Mouse (Mus musculus): ENCODE results near the gene Ggcx. TPM values are rescaled to one million over a fixed set of nuclear protein-coding genes. Genes with fewer than 3 reads are reported as not detected.

The Ggcx gene
- total RNA-seq (2015) (11.2 and 11.6 TPM in 2 replicates), total RNA-seq (2017) (6.7 and 8.5 TPM in 2 replicates)

DNA sequence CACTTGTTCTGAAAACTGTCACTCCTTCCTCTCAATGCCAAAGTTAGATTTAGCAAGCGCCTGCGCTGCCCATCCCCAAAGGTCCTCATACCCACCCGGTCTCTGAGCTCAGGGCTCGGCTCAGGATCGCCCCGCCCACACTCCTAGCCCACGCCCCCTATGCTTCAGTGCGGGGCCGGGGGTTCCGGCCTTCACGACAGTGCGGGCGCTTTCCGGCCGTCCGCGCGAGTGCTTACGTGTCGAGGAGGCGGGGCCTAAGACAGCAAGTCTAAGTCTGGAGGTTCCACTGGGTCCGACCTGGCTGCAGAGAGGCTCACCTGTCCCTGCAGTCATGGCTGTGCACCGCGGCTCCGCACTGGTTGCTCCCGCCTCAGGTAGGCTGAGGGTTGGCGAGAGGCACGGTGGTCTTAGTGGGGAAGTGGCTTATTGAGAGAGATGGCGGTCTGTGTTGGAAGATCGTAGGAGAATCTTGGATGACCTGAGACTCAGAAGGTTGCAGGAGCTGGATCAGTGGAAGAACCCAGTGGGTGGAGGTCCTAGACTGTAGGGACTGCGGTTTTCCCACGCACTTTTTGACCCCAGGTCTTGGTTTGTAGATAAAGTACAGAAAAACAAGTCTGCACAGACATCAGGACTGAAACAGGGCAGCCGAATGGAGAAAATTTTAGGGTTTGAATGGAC is at the start of gene Ggcx:
Gene Ggcx (plus strand): TSS at position 233 of the 681 bp plus-strand sequence.
- ATAC-seq (replicated peaks; ENCODE audit: poor library complexity), result peak; percentile 95

DNA sequence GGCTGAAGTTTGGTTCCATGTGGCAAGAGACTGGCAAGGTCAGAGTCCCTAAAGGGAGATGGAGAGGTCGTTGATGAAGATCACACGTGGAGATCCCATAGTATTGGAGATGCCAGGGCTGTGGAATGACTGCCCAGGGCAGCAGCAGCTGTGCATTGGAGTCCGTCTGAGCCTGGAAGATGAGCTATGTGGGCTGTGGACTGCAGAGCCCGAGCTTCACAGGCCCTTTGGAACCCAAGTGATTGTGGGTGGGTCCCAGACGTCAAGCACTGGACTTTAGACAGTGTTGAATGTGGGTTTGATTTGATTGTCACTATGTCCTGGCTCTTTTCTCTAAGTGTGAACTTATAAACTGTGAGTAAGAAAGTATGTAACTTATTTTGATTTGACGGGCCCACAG is 49.1 kb upstream of the Ggcx start:
- no peak for ATAC-seq (replicated peaks; ENCODE audit: poor library complexity)

DNA sequence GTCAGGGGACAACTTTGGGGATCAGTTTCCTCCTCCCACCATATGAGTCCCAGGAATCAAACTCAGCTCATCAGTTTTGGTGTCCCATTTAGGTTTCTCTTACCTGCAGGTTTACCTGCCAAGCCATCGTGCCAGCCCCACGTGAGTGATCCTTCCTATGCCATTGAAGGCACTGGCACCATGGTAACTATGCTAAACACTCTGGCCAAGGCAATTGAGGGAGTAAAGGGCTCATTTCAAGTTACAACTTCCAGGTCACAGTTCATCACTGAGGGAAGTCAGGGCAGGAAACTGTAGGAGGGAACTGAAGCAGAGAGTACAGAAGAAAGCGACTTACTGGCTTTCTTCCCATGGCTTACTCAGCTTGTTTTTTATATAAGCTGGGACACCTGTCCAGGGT is 47.8 kb upstream of the Ggcx start:
- ATAC-seq (replicated peaks; ENCODE audit: poor library complexity), result no peak

- no peak for ATAC-seq (replicated peaks; ENCODE audit: poor library complexity)
Observed at GRCm38 (mm10) chr6:72366844-72367443, 47.2 kb upstream of the Ggcx start, which contains the start of gene Rnf181. TSS of gene Rnf181 (minus strand) at chr6:72366956.

DNA sequence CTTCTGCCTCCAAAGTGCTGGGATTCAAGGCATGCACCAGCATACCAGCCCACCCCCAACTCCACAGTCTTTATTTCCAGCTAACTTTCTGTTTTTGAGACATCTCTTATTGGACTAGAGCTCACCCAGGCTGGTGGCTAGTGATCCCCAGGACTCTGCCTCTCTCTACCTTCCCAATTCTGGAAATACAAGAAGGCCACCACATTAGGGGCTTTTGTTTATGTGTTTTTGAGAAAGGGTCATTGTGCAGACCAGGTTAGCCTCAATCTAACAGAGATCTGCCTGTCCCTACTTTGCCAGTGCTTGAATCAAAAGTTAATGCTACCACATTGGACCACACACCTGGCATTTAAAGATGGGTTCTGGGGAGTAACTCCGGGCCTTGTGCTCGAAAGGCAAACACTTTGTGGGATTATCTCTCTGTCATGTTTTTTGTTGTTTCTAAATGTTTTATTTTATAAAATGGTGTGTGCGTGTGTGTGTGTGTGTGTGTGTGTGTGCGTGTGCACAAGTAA is 46.6 kb upstream of the Ggcx start:
- no peak for ATAC-seq (replicated peaks; ENCODE audit: poor library complexity)

DNA sequence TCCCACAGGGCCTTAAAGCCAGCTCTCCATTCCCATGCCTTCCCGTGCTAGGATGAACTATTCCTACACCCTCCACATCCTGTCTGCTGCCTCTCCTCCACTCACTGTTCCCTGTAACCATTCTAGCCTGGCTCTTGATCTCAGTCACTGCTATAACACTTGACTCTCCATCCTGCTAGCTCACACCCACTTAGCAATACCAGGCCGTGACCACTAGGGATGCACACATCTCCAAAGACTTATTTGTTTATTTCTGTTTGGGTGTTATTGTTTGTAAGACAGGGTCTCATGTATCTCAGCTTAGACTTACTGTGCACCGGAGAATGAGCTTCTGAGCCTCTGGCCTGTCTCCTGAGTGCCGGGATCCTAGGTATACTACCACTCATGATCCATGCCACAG is 44.6 kb upstream of the Ggcx start:
- ATAC-seq (replicated peaks; ENCODE audit: poor library complexity), result peak; percentile 51

- no peak for ATAC-seq (replicated peaks; ENCODE audit: poor library complexity)
Observed at GRCm38 (mm10) chr6:72370091-72370490, 44.0 kb upstream of the Ggcx start.

DNA sequence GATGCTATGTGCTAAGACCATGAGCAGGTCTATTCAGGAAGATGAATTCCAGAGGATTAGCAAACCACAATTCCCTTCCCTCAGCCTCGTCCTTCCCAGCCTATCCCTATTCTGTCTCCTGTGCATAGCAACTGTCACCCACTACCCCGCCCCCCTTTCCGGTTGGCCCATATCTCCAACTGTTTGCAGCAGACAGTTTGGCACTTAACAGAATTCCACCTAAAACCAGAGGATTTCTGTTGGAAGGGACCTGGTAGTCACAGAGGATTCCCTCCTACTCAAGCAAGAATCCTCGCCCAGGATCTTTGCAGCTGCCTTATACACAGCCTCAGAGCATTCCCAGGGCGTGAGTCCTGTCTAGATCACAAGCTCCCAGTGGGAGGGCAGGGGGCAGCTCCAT is 43.0 kb upstream of the Ggcx start:
- no peak for ATAC-seq (replicated peaks; ENCODE audit: poor library complexity)

GRCm38 (mm10) chr6:72371571-72371970 is 42.5 kb upstream of the Ggcx start:
- no peak for ATAC-seq (replicated peaks; ENCODE audit: poor library complexity)

DNA sequence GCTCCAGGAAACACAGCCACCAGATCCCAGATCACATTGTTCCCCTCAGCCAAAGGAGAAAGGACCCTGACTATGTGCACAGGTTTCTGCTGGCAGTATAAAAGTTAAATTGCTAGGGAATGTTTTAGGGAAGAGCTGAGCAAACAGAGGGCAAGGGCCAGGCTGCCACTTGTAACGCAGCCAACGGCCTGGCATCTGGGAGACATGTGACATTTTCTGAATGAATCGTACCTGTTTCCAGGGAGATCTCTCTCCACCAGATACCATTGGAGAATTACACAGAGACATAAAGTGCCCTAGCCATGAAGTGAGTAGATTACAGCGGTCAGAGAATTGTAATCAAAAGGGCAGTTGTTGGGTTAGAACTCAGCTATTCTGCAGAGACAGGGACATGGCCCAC is 40.9 kb upstream of the Ggcx start:
- no peak for ATAC-seq (replicated peaks; ENCODE audit: poor library complexity)

DNA sequence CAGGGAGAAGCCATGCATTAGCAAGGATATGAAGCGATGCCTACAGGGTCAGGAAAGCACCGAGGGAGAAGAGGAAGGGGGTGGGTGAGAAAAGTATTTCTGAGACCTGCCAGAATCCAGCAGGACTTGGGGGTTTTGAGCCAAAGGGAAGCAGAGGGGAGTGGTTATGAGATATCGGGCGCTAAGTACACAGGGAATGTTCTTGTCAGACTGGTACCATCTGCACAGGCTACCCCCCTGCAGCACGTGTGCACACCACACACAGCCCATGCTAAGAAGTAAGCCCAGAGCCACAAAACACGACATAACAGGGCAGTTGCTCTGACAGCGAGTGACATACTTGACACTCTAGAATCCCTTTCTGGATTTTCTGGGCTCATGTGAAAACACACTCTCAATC is 39.9 kb upstream of the Ggcx start:
- ATAC-seq (replicated peaks; ENCODE audit: poor library complexity), result no peak

DNA sequence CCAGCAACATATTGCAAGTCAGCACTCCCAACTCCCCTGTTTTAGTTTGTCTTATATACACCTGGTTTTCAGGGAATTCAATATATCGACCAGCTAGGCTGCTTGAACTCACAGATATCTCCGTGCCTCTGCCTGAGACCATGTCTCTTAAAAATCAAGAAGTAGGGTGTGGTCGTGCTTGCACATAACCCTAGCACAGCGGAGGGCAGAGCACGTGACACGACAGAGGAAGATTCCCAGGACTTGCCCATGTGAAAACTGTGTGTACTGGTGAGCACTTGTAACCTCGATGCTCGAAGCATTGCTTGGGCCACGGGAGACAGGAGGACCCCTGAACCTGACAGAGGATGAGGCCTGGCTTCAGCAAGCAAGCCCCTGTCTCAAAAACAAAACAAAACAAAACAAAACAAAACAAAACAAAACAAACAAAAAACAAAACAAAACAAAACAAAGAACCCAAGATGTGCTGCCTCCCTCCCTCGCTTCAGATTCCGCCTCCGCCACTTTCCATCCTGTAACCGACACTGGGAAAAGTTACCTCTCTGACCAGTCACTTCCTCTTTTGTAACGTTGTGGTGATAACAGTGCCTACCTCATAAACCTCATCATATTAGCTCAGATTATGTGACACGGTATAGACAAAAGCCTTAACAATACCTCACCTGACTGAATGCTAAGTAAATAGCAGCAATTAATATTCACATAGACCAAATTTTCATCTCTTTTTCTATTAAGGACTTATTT is 39.1 kb upstream of the Ggcx start:
- peak; percentile 67 for ATAC-seq (replicated peaks; ENCODE audit: poor library complexity)

DNA sequence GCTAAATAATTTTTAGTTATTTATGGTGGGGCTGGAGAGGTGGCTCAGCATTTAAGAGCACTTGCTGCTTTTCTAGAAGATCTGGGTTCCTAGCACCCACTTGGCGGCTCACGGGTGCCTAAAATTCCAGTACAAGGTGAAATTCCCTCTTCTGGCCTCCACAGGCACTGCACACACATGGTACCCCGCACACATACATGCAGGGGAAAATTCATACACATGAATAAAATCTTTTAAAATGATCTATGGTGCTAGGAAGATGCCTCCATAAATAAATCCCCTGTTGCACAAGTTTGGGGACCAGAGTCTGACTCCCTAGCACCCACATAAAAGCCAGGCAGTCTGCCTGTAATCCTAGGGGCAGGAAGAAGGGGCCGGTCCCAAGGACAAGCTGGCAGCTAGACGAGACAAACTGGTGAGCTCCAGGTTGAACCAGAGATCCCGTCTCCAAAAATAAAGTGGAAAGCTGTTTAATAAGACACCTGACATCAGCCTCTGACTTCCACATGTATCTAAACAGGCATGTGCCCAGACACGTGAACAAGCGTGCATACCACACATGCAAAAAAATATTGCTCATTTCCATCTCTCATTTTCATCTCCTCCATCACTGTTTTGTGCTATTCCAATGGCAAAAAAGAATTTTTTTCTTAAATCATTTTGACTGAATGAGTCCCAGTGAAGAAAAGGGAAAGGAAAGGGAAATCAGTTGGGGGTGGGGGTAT is 35.4 kb upstream of the Ggcx start:
- no peak for ATAC-seq (replicated peaks; ENCODE audit: poor library complexity)

- ATAC-seq (replicated peaks; ENCODE audit: poor library complexity), result peak; percentile 18; the same call in 1 of the 2 replicates
Observed at GRCm38 (mm10) chr6:72379377-72380130, 34.6 kb upstream of the Ggcx start.

DNA sequence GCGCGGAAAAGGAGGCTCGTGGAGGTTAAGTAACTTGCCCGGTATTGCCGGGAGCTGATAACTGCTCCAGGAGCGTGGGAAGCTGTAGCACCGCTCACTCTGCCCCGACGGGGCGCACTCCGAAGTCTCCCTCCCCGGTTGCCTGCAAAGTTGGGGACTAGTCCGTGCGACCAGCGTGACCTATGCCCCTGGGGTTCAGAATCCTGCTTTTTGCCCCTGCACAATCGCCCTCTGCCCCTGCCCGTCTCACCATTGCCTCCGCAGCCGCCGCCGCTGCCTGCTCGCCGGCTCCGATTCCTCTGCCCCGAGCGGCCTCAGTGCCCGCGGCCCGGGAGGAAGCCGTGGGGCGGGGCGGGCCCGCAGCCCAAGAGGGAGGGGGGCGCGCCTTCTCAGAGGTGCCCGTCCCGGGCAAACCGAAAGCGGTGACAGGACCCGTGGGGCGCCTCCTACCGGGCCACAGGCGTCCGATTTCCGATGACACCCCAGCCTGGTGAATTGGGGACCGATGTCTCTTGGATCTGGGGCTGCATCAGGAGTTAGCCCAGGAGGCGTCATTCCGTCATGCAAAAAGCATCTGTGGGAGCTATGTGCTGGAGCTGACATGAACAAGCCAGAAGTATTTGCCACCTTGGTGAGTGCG is 33.9 kb upstream of the Ggcx start, which contains the start of gene Vamp5:
Gene Vamp5 (minus strand): TSS at position 338 of the 640 bp plus-strand sequence.
- peak; percentile 76 for ATAC-seq (replicated peaks; ENCODE audit: poor library complexity)

DNA sequence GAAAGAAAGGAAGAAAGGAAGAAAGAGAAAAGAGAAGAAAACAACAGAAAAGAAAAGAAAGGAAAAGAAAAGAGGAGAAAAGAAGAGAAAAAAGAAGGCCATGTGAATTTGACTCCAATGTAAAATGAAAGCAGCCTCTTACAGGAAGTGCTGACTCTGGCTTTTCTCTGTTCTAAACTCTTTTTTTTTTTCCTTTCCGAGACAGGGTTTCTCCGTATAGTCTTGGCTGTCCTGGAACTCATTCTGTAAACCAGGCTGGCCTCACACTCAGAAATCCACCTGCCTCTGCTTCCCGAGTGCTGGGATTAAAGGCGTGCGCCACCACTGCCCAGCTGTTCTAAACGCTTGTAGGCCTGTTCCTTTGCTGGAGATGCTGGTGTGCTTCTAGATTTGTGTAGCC is 31.6 kb upstream of the Ggcx start:
- no peak for ATAC-seq (replicated peaks; ENCODE audit: poor library complexity)

DNA sequence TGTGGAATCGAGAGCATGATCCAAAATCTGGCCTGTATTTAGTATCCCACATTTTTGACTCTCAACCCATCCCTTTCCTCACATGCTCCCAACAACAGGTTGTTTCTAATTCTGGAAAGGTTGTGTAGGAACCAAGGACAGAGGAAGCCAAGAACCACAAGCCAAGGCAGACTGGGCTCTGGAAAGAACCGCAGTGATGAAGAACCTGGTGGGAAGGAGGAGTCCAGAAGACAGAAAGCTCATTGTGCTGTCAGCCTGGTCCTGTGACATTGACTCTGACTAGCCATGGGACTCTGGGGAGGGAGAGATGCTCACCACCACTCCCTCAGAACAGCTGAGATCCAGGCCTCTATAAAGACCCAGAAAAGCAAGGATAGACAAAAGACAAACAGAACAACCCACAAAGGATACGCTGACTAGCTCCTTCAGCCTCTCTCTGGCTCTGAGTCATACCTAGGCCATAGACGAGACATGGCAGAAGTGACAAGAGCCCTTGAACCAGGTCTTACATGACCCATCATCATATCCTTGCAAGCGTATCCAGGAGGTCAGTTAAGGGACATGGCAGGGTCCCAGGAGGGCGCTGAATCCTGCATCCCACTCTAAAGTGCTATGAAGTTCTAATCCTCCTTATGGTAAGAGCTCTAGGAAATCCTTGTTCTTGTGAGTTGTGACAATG is 30.8 kb upstream of the Ggcx start:
- no peak for ATAC-seq (replicated peaks; ENCODE audit: poor library complexity)

DNA sequence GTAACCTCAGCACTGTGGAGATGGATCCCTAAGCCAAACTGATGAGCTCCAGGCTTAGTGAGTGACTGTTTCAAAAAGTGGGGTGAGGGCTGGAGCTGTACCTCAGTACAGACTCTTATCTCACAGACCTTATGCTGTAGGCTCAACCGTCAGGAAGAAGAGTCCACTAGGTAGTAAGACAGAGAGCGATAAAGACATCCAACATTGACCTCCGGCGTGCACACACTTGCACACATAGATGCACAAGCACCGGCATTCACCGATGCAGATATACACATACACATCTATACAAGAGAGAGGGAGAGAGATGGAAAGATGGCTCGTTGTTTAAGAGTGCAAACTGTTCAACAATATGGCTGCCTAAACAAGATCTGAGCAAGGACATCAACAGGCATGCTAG is 30.2 kb upstream of the Ggcx start:
- peak; percentile 60 for ATAC-seq (replicated peaks; ENCODE audit: poor library complexity)

- no peak for ATAC-seq (replicated peaks; ENCODE audit: poor library complexity)
Observed at GRCm38 (mm10) chr6:72385258-72385657, 28.9 kb upstream of the Ggcx start.
